Mouse (Mus musculus) CH12F3 (cell line): ENCODE results near the gene Auh.

Source experiments
- in situ Hi-C: fragments of 300-500 bp; cut with MboI; formaldehyde crosslinking; loops from 2 replicates; pipeline ENCODE4 v1.14.3; 2020; ENCODE audit warnings: low sequenced_read_pairs

The Auh gene

GRCm38 (mm10) chr13:52880386-52880785, 49.1 kb downstream of the Auh start:
- in situ Hi-C loops: no loop called here

DNA sequence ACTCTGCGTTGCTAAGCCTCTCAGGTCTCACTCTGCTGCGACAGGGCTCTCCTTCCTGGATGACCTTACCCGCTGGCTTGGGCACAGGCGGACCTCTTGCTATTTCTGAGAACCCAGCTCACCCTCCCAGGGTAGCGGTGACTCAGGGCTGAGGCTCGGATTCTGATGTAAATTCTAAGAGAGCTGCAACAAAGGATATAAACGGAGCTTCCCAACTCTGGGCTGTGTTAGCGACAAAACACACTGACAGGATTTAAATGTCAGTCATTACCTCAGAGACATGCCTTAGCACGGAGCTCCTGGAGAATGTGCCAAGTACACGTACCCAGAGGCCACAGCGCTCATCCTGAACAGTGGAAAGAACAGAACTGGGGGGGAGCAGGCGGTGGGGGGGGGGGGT, 49.6 kb downstream of the Auh start:
- in situ Hi-C loops: no loop called here

- in situ Hi-C loops: no loop called here
Observed at GRCm38 (mm10) chr13:52879291-52879690, 50.2 kb downstream of the Auh start.

DNA sequence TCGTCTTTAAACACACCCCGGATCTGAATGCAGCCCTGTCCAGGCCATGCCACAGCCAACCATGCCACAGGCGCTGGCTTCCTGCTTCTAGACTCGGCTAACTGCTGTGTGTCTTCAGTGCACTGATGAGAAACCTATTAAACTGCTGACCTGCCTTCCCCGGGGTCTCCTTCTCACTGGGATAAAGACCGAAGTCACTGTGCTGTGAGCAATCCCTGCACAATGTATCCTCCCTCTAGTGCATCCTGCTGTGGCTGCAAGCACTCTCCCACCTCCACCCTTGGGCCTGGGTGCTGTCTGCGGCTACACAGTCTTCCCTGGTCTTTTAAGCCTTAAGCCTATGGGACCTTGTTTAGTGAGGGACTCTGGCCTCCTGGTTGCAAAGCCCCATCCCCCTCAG, 50.7 kb downstream of the Auh start:
- in situ Hi-C loops: no loop called here

GRCm38 (mm10) chr13:52875541-52876325, 53.7 kb downstream of the Auh start:
- in situ Hi-C loops: no loop called here

DNA sequence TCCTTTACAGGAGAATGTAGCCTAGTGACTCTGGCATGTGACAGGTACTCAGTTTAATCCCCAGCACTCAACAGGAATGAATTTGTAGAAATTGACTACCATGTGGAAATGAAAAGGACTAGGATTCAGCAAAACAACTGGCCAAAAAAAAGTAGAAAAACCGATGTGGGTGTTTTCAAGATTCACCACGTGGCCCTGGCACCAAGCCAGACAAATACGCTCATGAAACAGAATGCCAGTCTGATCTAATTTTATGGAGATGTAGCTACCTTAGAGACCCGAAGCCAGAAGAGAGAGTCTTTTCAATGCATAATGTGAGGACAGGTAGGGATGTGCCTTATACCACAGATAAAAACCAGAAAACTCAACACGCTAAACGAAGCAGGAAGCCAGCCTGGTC, 54.4 kb downstream of the Auh start:
- in situ Hi-C loops: no loop called here

DNA sequence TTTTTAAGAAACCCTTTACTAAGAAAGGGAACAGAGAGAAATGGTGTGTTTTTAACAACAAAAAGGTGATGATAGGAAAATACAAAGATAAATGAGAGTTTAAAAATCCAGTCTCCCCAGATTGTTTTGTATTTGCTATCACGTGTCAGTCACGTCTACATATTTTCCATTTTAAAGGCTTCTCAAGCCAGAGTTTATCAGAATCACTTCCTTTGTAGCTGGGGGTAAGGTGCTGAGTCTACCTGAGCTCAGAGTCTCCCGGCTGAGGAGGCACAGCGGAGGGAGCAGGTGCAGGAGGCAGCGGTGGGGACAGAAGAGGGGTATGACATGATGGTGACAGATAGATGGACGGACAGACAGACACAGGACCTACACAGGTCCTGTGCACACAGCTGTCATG, 55.1 kb downstream of the Auh start:
- in situ Hi-C loops: no loop called here

- in situ Hi-C loops: no loop called here
Observed at GRCm38 (mm10) chr13:52873923-52874322, 55.6 kb downstream of the Auh start.

- in situ Hi-C loops: no loop called here
Observed at GRCm38 (mm10) chr13:52866005-52866792, 63.3 kb downstream of the Auh start.

GRCm38 (mm10) chr13:52863436-52863835, 66.0 kb downstream of the Auh start:
- in situ Hi-C loops: no loop called here

DNA sequence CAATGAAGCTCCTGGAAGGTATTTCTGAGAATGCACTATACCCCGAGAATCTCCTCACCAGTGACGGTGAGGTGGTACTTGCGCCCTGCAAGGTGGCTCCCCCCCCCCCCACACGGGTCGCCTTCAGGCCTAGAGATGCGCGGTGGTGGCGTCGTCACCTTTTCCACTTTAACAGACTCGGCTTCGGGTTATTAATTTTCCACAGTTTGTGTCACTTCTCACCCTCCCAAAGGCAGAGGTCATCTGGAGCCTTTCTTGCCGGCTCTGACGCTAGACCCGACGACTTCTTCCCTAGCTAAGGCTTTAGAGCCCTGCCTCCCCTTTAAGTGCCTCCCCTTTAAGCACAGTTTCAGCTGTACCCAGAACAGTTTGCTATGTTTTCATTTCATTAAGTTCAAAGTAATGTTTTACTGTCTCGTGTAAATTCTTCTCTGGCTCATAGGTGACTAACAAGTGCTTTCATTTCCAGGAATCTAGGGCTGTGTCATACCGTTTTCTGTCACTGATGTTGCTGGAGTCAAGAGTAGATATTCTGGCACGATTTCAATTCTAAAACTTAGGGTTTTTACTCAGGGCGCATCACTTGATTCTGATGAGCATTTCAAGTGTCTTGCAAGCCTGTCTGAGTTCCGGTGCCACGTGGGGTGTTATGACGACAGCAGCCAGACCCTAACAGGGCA, 69.3 kb downstream of the Auh start:
- in situ Hi-C loops: no loop called here

DNA sequence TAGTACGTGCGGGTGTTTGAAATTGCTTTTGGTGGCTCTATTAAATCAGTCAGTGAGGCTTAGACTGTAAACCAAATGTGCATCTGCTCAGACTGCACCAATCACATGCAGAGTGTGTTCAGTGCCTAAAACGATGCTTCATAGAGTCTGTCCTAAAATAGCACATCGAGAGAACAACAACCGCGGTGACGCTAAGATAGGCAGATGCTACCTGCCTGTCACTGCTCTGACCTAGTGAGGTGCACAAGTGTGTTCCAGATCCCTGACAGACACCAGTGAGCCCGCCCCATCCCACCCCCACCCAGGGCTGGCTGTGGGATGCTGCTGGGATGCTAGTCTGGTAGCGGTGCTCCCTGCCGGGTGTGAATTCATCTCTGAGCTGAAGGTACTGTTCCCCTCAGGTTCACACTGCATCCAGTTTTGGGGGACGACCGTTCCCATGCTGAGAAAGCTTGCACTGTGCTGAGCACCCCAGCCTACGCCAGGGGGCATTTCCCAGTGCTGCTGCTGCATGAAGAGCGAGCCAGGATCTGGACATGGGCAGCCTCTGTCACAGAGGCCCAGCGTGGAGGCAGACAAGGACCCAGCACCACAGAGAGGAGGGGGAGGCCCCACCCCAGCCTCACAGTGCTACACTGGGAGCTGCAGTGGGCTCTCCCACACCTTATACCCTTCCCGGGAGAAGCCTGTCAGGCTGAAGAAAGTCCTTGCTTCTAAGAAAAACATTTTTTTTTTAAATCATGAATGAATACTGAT, 70.2 kb downstream of the Auh start:
- in situ Hi-C loops: no loop called here

- in situ Hi-C loops: no loop called here
Observed at GRCm38 (mm10) chr13:52858373-52858772, 71.1 kb downstream of the Auh start.

- in situ Hi-C loops: no loop called here
Observed at GRCm38 (mm10) chr13:52857781-52858180, 71.7 kb downstream of the Auh start.

DNA sequence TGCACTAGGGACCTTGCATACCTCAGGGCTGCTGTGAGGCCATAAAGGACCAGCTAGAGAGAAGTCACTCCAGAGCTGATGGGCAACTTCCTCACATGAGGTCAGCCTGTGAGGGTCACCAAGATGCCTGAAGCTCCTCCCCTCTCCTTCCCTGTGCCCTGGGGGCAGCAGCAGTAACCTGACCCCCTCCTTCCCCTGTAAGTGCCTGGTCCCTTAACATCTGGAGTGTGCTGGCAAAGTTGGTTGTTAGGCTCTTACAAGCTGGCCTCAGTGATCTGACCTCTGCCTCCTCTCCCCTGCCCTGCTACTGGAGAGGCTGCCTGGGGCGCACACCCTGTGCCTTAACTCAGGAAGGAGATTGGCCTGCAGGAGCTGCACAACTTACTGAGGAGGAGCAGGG, 75.9 kb downstream of the Auh start:
- in situ Hi-C loops: no loop called here

GRCm38 (mm10) chr13:52851886-52852285, 77.6 kb downstream of the Auh start:
- in situ Hi-C loops: no loop called here

- in situ Hi-C loops: no loop called here
Observed at GRCm38 (mm10) chr13:52850024-52850723, 79.3 kb downstream of the Auh start.

- in situ Hi-C loops: no loop called here
Observed at GRCm38 (mm10) chr13:52849394-52849801, 80.1 kb downstream of the Auh start.

GRCm38 (mm10) chr13:52847481-52847880, 82.0 kb downstream of the Auh start:
- in situ Hi-C loops: no loop called here

DNA sequence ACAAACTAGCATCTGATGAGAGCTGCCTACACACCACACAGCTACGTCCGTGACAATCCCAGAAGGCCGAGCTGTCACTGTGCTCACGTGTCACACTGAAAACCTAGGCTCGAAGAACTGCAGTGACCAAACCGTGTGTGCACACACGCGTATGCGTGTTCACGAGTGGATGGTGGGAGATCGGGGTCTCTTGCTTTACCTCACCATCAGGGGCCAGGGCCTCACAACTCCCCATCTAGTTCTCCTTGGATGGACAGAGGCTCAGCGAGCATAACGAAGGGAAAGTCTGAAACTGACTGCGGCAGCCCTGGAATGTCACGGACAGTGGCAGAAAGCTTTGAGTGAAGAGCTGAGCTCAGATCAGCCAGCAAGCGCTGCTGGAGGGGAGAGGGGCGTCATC, 82.4 kb downstream of the Auh start:
- in situ Hi-C loops: no loop called here
